ENCODE assay signal across 8 mouse cellular contexts in genomic region chr12:36157638-36158308, GRCm38 (mm10). TPM values are rescaled to one million over a fixed set of nuclear protein-coding genes. Genes with fewer than 3 reads are reported as not detected.
A peak's percentile ranks its signal among the peaks of the same experiment; 100 is the strongest.
DNase-seq lines count a peak whose midpoint lies in the region; ATAC-seq and TF ChIP-seq lines count a peak whose summit lies in the region.

TSS of gene Bzw2 (minus strand) at chr12:36158080.

- peaks cover 47% of the 10 kb centered on the region for H3K79me2 ChIP-seq in macrophage (ENCODE audit: inconsistent target)

- peak; percentile 47 for ATAC-seq in activated CD4-positive, CD25-positive, alpha-beta regulatory T cell, adult 4 months
- peak; percentile 56 for ATAC-seq in common myeloid progenitor, adult 5-6 weeks (replicated peaks; ENCODE audit: low read depth, poor library complexity, severe bottlenecking)
- peak; percentile 22 for ATAC-seq in hindbrain, embryonic 16.5 days

- intact Hi-C loops in gastrocnemius, adult 2 months (cut with DNase I): no loop called here

- peak; percentile 76 for DNase-seq in gastrocnemius, adult 2 months
- peak; percentile 42 to 68 for DNase-seq in left cerebral cortex, adult 18-20 months (ENCODE audit: low spot score in 2 of 2)
- DNase-seq in right cerebral cortex, adult 18-20 months: peak; percentile 60
- peak; percentile 20 for DNase-seq in urinary bladder, postnatal 10 days (ENCODE audit: low spot score)

- TF ChIP-seq CTCF in gastrocnemius, adult 2 months (IDR thresholded peaks at IDR 0.05): no peak

- peak within 1 kb of the TSS; percentile 91 for H3K9ac ChIP-seq in hindbrain, embryonic 16.5 days (ENCODE audit: low read depth, low read length)

- no peaks in the 10 kb centered on the region for H3K9me3 ChIP-seq in hindbrain, embryonic 16.5 days (ENCODE audit: control insufficient read depth, low read length)

- H3K4me3 ChIP-seq in gastrocnemius, adult 2 months: peak within 1 kb of the TSS; percentile 99
- peak within 1 kb of the TSS; percentile 95 for H3K4me3 ChIP-seq in hindbrain, embryonic 16.5 days (ENCODE audit: low read length)
- H3K4me3 ChIP-seq in macrophage (ENCODE audit: inconsistent target): peak within 1 kb of the TSS; percentile 95

- H3K27ac ChIP-seq in gastrocnemius, adult 2 months: peak within 1 kb of the TSS; percentile 99
- peak within 1 kb of the TSS; percentile 96 for H3K27ac ChIP-seq in hindbrain, embryonic 16.5 days (ENCODE audit: low read depth, low read length)
- H3K27ac ChIP-seq in macrophage: peak within 1 kb of the TSS; percentile 86

- 1% methylated on average over 26 of the region's 26 CpGs for WGBS in hindbrain, embryonic 16.5 days
- 2% methylated on average over 26 of the region's 26 CpGs for WGBS in macrophage (ENCODE audit: missing documents)

- no peaks in the 10 kb centered on the region for H3K27me3 ChIP-seq in hindbrain, embryonic 16.5 days (replicated peaks; ENCODE audit: control insufficient read depth, insufficient read depth, low read length)

- H3K4me1 ChIP-seq in hindbrain, embryonic 16.5 days (ENCODE audit: control insufficient read depth, insufficient read depth, low read depth, low read length): peaks cover 13% of the 10 kb centered on the region

- no peaks in the 10 kb centered on the region for H3K36me3 ChIP-seq in hindbrain, embryonic 16.5 days (ENCODE audit: control insufficient read depth, insufficient read depth, low read length)
- H3K36me3 ChIP-seq in macrophage (ENCODE audit: inconsistent target): no peaks in the 10 kb centered on the region

- H3K4me2 ChIP-seq in hindbrain, embryonic 16.5 days (ENCODE audit: low read length): peak within 1 kb of the TSS; percentile 75

RNA-seq across cellular contexts. Expression of gene Bzw2, which starts in this region (rescaled TPM):
- 100 to 1,000 TPM; 170 to 178 TPM for polyA plus RNA-seq in activated CD4-positive, CD25-positive, alpha-beta regulatory T cell, adult 4 months (2017; shearing (Covaris generic))
- 132 and 152 TPM in 2 replicates for total RNA-seq in common myeloid progenitor, adult 5-6 weeks (2017)
- 100 to 1,000 TPM; 107 to 130 TPM for total RNA-seq in gastrocnemius, adult 2 months (2021)
- polyA plus RNA-seq in hindbrain, embryonic 16.5 days (2015; fragmentation: Nextera tagmentation; extraction: Ambion mirVana): 330 and 343 TPM in 2 replicates
- total RNA-seq in left cerebral cortex, adult 18-20 months (2021): 10 to 100 TPM; 45.6 to 51.7 TPM
- total RNA-seq in macrophage (2018; cell fraction: chromatin; rRNA removed): 10 to 100 TPM in 18 of 26 experiments, 1 to 10 TPM in 8; 4.3 to 89.4 (median 13.7) TPM
- total RNA-seq in macrophage (2018; cell fraction: cytosol; rRNA removed): 10 to 100 TPM in 7 of 26 experiments, 1 to 10 TPM in 19; 2.6 to 12.9 (median 8.1) TPM
- total RNA-seq in macrophage (2018; cell fraction: nucleus; rRNA removed): 10 to 100 TPM in 10 of 26 experiments, 1 to 10 TPM in 16; 2.6 to 88.1 (median 8.6) TPM
- 8.0 to 29.1 TPM (median 14.2 TPM) in 3 replicates for polyA plus RNA-seq in macrophage (2018)

Comparison
In these comparisons a context has a peak if more than half of its experiments do, and no peak if none do; other contexts are left out.
1. Peak in every context shown above with its lines: DNase-seq, ATAC-seq, H3K4me3 ChIP-seq and H3K27ac ChIP-seq.
2. DNase-seq: peak in every context shown above with its lines; median percentile 76 in gastrocnemius, adult 2 months; 60 in right cerebral cortex, adult 18-20 months; 55 in left cerebral cortex, adult 18-20 months; 20 in urinary bladder, postnatal 10 days.